Mouse (Mus musculus) effector memory CD4-positive, alpha-beta T cell, adult 5 months (primary cell): ENCODE data around the gene Neurl1b. TPM values are rescaled to one million over a fixed set of nuclear protein-coding genes. Genes with fewer than 3 reads are reported as not detected.

ENCODE experiments used
- polyA plus RNA-seq: library from polyadenylated mRNA; unstranded; fragments of 100-300 nt; shearing (Covaris generic); gene quantifications from one replicate; pipeline ENCODE4 v1.2.1, GENCODE M21; 2017

The Neurl1b gene
- not detected for polyA plus RNA-seq

GRCm38 (mm10) chr17:26414523-26415354 lies at the start of gene Neurl1b:
Neurl1b (plus strand) TSS chr17:26414829.

Other genes with a start within 250 kb of the Neurl1b start
- gene Pdia2, start 215.7 kb upstream of the Neurl1b start, polyA plus RNA-seq = not detected
- gene Rgs11, start 211.9 kb upstream of the Neurl1b start, polyA plus RNA-seq = 17.1 TPM
- not detected for gene Arhgdig, start 207.0 kb upstream of the Neurl1b start, polyA plus RNA-seq
- gene Fam234a, start 170.6 kb upstream of the Neurl1b start, polyA plus RNA-seq = 19.8 TPM
- 147 TPM for gene Luc7l, start 161.9 kb upstream of the Neurl1b start, polyA plus RNA-seq
- gene Ergic1, start 146.7 kb downstream of the Neurl1b start, polyA plus RNA-seq = 36.1 TPM
- 998 TPM for gene Dusp1, start 147.3 kb downstream of the Neurl1b start, polyA plus RNA-seq
- gene Atp6v0e, start 248.4 kb downstream of the Neurl1b start, polyA plus RNA-seq = 282 TPM